ENCODE assay signal across 9 mouse cellular contexts in genomic region chr7:143340601-143341281, GRCm38 (mm10).
DNase-seq lines count a peak whose midpoint lies in the region; ATAC-seq lines count a peak whose summit lies in the region.
"Had no signal": no experiment of that assay in that cellular context is flagged by ENCODE, and none has a peak within 500 bp of the region (broad histone marks: within the 10 kb centered on the region; RNA-seq: fewer than 3 reads in every experiment).

No protein-coding gene starts in this region.

- no peak overlapping the region for H3K4me3 ChIP-seq in embryonic facial prominence, embryonic 14.5 days (ENCODE audit: low read depth, low read length)
- no peak overlapping the region for H3K4me3 ChIP-seq in embryonic facial prominence, embryonic 10.5 days
- no peak overlapping the region for H3K4me3 ChIP-seq in intestine, embryonic 15.5 days (replicated peaks)
- H3K4me3 ChIP-seq in midbrain, embryonic 14.5 days (replicated peaks; ENCODE audit: low read depth, low read length), result no peak overlapping the region

- H3K4me2 ChIP-seq in embryonic facial prominence, embryonic 14.5 days (ENCODE audit: low read depth, low read length), result no peak overlapping the region
- H3K4me2 ChIP-seq in intestine, embryonic 15.5 days (replicated peaks), result no peak overlapping the region
- H3K4me2 ChIP-seq in midbrain, embryonic 14.5 days (ENCODE audit: low read length), result no peak overlapping the region

- H3K27me3 ChIP-seq in embryonic facial prominence, embryonic 14.5 days (replicated peaks; ENCODE audit: control insufficient read depth, insufficient read depth, low read length), result no peaks in the 10 kb centered on the region
- H3K27me3 ChIP-seq in embryonic facial prominence, embryonic 10.5 days (replicated peaks; ENCODE audit: low read depth, poor library complexity, severe bottlenecking), result peaks cover 46% of the 10 kb centered on the region
- H3K27me3 ChIP-seq in intestine, embryonic 15.5 days (replicated peaks), result no peaks in the 10 kb centered on the region
- H3K27me3 ChIP-seq in midbrain, embryonic 14.5 days (ENCODE audit: control insufficient read depth, insufficient read depth, low read length), result no peaks in the 10 kb centered on the region; the same call in 1 of the 2 replicates

- 70% methylated on average over 14 of the region's 15 CpGs for WGBS in embryonic facial prominence, embryonic 14.5 days
- 55% methylated on average over 15 of the region's 15 CpGs for WGBS in embryonic facial prominence, embryonic 10.5 days
- WGBS in intestine, embryonic 15.5 days, result 72% methylated on average over 15 of the region's 15 CpGs
- 52% methylated on average over 15 of the region's 15 CpGs for WGBS in midbrain, embryonic 14.5 days

- no peak overlapping the region for H3K9ac ChIP-seq in embryonic facial prominence, embryonic 14.5 days (ENCODE audit: low read depth, low read length)
- H3K9ac ChIP-seq in intestine, embryonic 15.5 days, result no peak overlapping the region
- no peak overlapping the region for H3K9ac ChIP-seq in midbrain, embryonic 14.5 days (replicated peaks; ENCODE audit: low read length)

- DNase-seq in embryonic facial prominence, embryonic 14.5 days (ENCODE audit: low spot score), result peak; percentile 63
- no peak for DNase-seq in embryonic facial prominence, embryonic 10.5 days (ENCODE audit: low spot score)
- DNase-seq in brain, embryonic 18.5 days (ENCODE audit: low read depth, low spot score), result peak; percentile 34
- peak; percentile 65 for DNase-seq in midbrain, embryonic 14.5 days
- no peak for DNase-seq in gastrocnemius, postnatal 36 days
- DNase-seq in ovary, postnatal 14 days (ENCODE audit: low spot score), result no peak
- DNase-seq in lung, postnatal 25 days (ENCODE audit: low spot score), result no peak
- DNase-seq: cerebellum, postnatal 25 days had no signal

- H3K9me3 ChIP-seq in embryonic facial prominence, embryonic 14.5 days (ENCODE audit: control insufficient read depth, low read length), result peaks cover 8% of the 10 kb centered on the region; the same call in 1 of the 2 replicates
- H3K9me3 ChIP-seq in embryonic facial prominence, embryonic 10.5 days, result peaks cover 5% of the 10 kb centered on the region
- no peaks in the 10 kb centered on the region for H3K9me3 ChIP-seq in intestine, embryonic 15.5 days
- H3K9me3 ChIP-seq in midbrain, embryonic 14.5 days (ENCODE audit: control insufficient read depth, low read length), result peaks cover 5% of the 10 kb centered on the region; the same call in 1 of the 2 replicates

- peaks cover 25% of the 10 kb centered on the region for H3K4me1 ChIP-seq in embryonic facial prominence, embryonic 14.5 days (ENCODE audit: control insufficient read depth, insufficient read depth, low read length)
- peaks cover 18% of the 10 kb centered on the region for H3K4me1 ChIP-seq in embryonic facial prominence, embryonic 10.5 days
- 0 out of 2 replicates have a peak, but pooled peaks cover 11% of the 10 kb centered on the region for H3K4me1 ChIP-seq in intestine, embryonic 15.5 days (replicated peaks)
- peaks cover 10% of the 10 kb centered on the region for H3K4me1 ChIP-seq in midbrain, embryonic 14.5 days (ENCODE audit: control insufficient read depth, insufficient read depth, low read length)

- no peak overlapping the region for H3K27ac ChIP-seq in embryonic facial prominence, embryonic 14.5 days (replicated peaks; ENCODE audit: low read depth, low read length)
- no peak overlapping the region; the same call in 1 of the 2 replicates for H3K27ac ChIP-seq in embryonic facial prominence, embryonic 10.5 days (replicated peaks)
- no peak overlapping the region for H3K27ac ChIP-seq in intestine, embryonic 15.5 days
- no peak overlapping the region for H3K27ac ChIP-seq in midbrain, embryonic 14.5 days (replicated peaks; ENCODE audit: low read depth, low read length)

- no peaks in the 10 kb centered on the region for H3K36me3 ChIP-seq in embryonic facial prominence, embryonic 14.5 days (ENCODE audit: control insufficient read depth, insufficient read depth, low read length)
- no peaks in the 10 kb centered on the region for H3K36me3 ChIP-seq in embryonic facial prominence, embryonic 10.5 days (replicated peaks)
- no peaks in the 10 kb centered on the region for H3K36me3 ChIP-seq in intestine, embryonic 15.5 days
- H3K36me3 ChIP-seq in midbrain, embryonic 14.5 days (ENCODE audit: control insufficient read depth, insufficient read depth, low read length), result no peaks in the 10 kb centered on the region

- no peak for ATAC-seq in embryonic facial prominence, embryonic 14.5 days (ENCODE audit: low read depth)
- peak; percentile 72 for ATAC-seq in intestine, embryonic 15.5 days
- ATAC-seq in midbrain, embryonic 14.5 days (ENCODE audit: low FRiP score, low TSS enrichment), result no peak

- intact Hi-C loops in gastrocnemius, postnatal 36 days (cut with DNase I), result no loop called here

Comparison
In these comparisons a context has a peak if more than half of its experiments do, and no peak if none do; other contexts are left out.
1. DNase-seq: peak in embryonic facial prominence, embryonic 14.5 days (single experiment), brain, embryonic 18.5 days (single experiment) and midbrain, embryonic 14.5 days (single experiment); none in embryonic facial prominence, embryonic 10.5 days (single experiment), gastrocnemius, postnatal 36 days (0 of 2), ovary, postnatal 14 days (single experiment) and lung, postnatal 25 days (single experiment).